Mouse (Mus musculus) subcutaneous adipose tissue, adult 2 months (tissue): ENCODE data around the gene Tmbim4. TPM values are rescaled to one million over a fixed set of nuclear protein-coding genes. Genes with fewer than 3 reads are reported as not detected.

Source experiments
- polyA plus RNA-seq: library from polyadenylated mRNA; depleted of rRNA; stranded (reverse); fragments of >200 nt; gene quantifications from 2 replicates; pipeline ENCODE4 v1.2.3, GENCODE M21; 2012; ENCODE audit warnings: low replicate concordance; rRNA removed

Tmbim4 gene
- 197 and 235 TPM in 2 replicates for polyA plus RNA-seq

DNA sequence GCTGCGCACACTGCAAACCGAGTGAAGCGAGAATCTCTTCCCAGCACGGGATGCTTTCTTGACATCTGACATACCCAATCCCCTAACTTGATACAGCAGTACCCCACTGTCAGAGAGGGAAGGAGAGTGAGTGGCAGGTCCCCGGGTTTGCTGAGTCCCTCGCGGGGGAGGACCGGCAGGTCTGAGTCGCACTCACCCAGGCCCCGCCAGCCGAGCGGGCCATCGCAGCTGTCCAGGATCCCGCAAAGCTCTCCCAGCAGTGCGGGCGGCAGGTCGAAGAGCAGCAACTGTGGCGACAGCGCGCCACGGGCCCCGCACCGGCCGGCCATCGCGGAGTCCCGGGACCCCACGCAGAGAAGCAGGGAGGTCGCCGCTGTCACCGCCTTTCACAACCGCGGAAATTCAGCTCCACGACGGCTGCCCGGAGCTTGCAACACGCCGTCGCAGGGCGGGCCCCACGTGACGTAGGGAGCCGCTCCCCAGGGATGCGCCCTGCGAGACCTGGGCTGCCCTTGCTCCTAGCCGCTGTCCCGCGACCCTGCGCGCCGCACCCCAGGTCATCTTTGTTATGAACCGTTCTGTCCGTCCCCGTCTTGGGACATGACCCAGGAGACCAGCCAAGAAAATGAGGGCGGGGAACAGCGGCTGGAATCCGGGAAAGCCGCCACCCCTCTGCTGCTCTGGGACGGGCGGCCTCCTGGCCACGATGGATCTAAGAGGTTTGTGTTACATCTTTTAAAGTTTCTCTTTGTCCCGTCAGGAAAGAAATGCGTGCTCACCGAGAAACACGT, at the start of gene Tmbim4:
Gene Tmbim4 (plus strand): TSS at position 460 of the 791 bp plus-strand sequence.

GRCm38 (mm10) chr10:120201961-120202402, 592 bp downstream of the Tmbim4 start, which contains the start of gene Irak3:
Gene Irak3 (minus strand): TSS chr10:120202130.

GRCm38 (mm10) chr10:120226871-120227661, 25.7 kb downstream of the Tmbim4 start, which contains the start of gene Llph:
Gene Llph (plus strand): TSS chr10:120227070.

Other genes with a start within 250 kb of the Tmbim4 start
- 4.5 and 5.9 TPM in 2 replicates for gene Helb, start 88.6 kb upstream of the Tmbim4 start, polyA plus RNA-seq
- 7.0 and 10.0 TPM in 2 replicates for gene Irak3, start 540 bp downstream of the Tmbim4 start, polyA plus RNA-seq
- gene Llph, start 25.5 kb downstream of the Tmbim4 start, polyA plus RNA-seq, result 6.5 and 8.2 TPM in 2 replicates